Mouse (Mus musculus) c-Kit-positive CD71-positive TER-119-positive erythroid progenitor cells, embryonic 14.5 days (primary cell): Measurements from ENCODE around the gene Galnt17.

Source experiments
- DNase-seq: peaks from one replicate; pipeline ENCODE4 v3.0.0-alpha.2; 2013; ENCODE audit warnings: low spot score

Galnt17 gene

GRCm38 (mm10) chr5:131308397-131308796 lies at the start of gene Galnt17:
Gene Galnt17, minus strand, starts transcription at chr5:131308497.
- no peak for DNase-seq

GRCm38 (mm10) chr5:131334536-131334935 lies 26.2 kb upstream of the Galnt17 start:
- no peak for DNase-seq

- no peak for DNase-seq
Observed at GRCm38 (mm10) chr5:131321286-131321685, 13.0 kb upstream of the Galnt17 start.

- no peak for DNase-seq
Observed at GRCm38 (mm10) chr5:131319605-131320004, 11.3 kb upstream of the Galnt17 start.

- no peak for DNase-seq
Observed at GRCm38 (mm10) chr5:131319141-131319540, 10.8 kb upstream of the Galnt17 start.

GRCm38 (mm10) chr5:131315016-131315415 lies 6.7 kb upstream of the Galnt17 start:
- DNase-seq, result no peak

- DNase-seq, result no peak
Observed at GRCm38 (mm10) chr5:131307656-131308151, 593 bp downstream of the Galnt17 start.

- no peak for DNase-seq
Observed at GRCm38 (mm10) chr5:131306908-131307655, 1.2 kb downstream of the Galnt17 start.

- DNase-seq, result no peak
Observed at GRCm38 (mm10) chr5:131306321-131306907, 1.9 kb downstream of the Galnt17 start.

- no peak for DNase-seq
Observed at GRCm38 (mm10) chr5:131305223-131305622, 3.1 kb downstream of the Galnt17 start.

- DNase-seq, result no peak
Observed at GRCm38 (mm10) chr5:131301526-131301925, 6.8 kb downstream of the Galnt17 start.

GRCm38 (mm10) chr5:131293726-131294449 lies 14.4 kb downstream of the Galnt17 start:
- DNase-seq, result no peak

GRCm38 (mm10) chr5:131287091-131287490 lies 21.2 kb downstream of the Galnt17 start:
- no peak for DNase-seq

- DNase-seq, result no peak
Observed at GRCm38 (mm10) chr5:131286680-131287079, 21.6 kb downstream of the Galnt17 start.

- DNase-seq, result no peak
Observed at GRCm38 (mm10) chr5:131280349-131280748, 27.9 kb downstream of the Galnt17 start.

- no peak for DNase-seq
Observed at GRCm38 (mm10) chr5:131279286-131279685, 29.0 kb downstream of the Galnt17 start.

- DNase-seq, result no peak
Observed at GRCm38 (mm10) chr5:131277227-131277626, 31.1 kb downstream of the Galnt17 start.

- no peak for DNase-seq
Observed at GRCm38 (mm10) chr5:131266291-131266690, 42.0 kb downstream of the Galnt17 start.

- no peak for DNase-seq
Observed at GRCm38 (mm10) chr5:131264145-131264544, 44.2 kb downstream of the Galnt17 start.

GRCm38 (mm10) chr5:131250701-131251636 lies 57.3 kb downstream of the Galnt17 start:
- DNase-seq, result no peak

GRCm38 (mm10) chr5:131248416-131248815 lies 59.9 kb downstream of the Galnt17 start:
- DNase-seq, result no peak

GRCm38 (mm10) chr5:131246591-131246990 lies 61.7 kb downstream of the Galnt17 start:
- DNase-seq, result no peak
